ENCODE assay signal across 9 mouse cellular contexts in the genomic region with DNA sequence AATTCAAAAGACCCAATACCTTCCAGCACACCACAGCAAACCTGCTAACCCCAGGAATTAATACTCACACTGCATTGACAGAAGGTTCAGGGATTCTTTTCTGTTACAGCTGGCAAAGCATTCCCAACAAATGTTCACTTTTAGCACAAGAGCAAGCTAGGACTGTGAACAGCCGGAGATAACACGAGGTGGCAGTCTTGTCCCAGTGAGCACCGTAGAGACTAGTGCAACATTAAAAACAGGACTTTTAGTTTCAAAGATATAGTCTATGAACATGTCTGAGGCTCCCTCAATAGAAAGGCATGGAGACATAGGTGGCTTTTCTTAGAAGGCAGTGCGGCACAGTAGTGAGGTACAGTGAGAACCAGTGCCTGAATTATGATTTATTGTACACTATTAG. TPM values are rescaled to one million over a fixed set of nuclear protein-coding genes. Genes with fewer than 3 reads are reported as not detected.
DNase-seq lines count a peak whose midpoint lies in the region.
"Had no signal": no experiment of that assay in that cellular context is flagged by ENCODE, and none has a peak within 500 bp of the region (broad histone marks: within the 10 kb centered on the region; RNA-seq: fewer than 3 reads in every experiment).

No protein-coding gene starts in this region.

- peak; percentile 41 for DNase-seq in heart, postnatal 10 days
- DNase-seq in heart, adult 9 months (ENCODE audit: low spot score in 2 of 2), result no peak
- DNase-seq in frontal cortex, postnatal 36 days (ENCODE audit: low spot score in 2 of 2), result peak; percentile 42 to 75
- DNase-seq in left cerebral cortex, adult 18-20 months (ENCODE audit: low spot score in 2 of 2), result peak; percentile 55 to 60
- peak; percentile 21 for DNase-seq in ovary, postnatal 14 days (ENCODE audit: low spot score)
- DNase-seq in urinary bladder, adult 18-20 months (ENCODE audit: low spot score in 2 of 2), result no peak
- DNase-seq in retina, embryonic 14.5 days (ENCODE audit: low spot score), result no peak
- no peak for DNase-seq in thymus, postnatal 25 days

- intact Hi-C loops in heart, postnatal 10 days (cut with DNase I), result loop anchor here (2.0 to 5.0 kb wide), 3 partner anchors 96 to 247 kb away; no protein-coding TSS in a partner anchor

RNA-seq across cellular contexts. Expression of a gene that starts 38.2 kb away (rescaled TPM):
- total RNA-seq in heart, postnatal 10 days (2021), result 1 to 10 TPM in 1 of 2 experiments, under 1 TPM in 1; 0.86 to 1.5 TPM
- 1 to 10 TPM; 1.7 to 1.8 TPM for total RNA-seq in left cerebral cortex, adult 18-20 months (2021)

RNA-seq across cellular contexts. Expression of a gene that starts 38.8 kb away (rescaled TPM):
- total RNA-seq in heart, postnatal 10 days (2021), result 10 to 100 TPM; 82.1 to 82.4 TPM
- total RNA-seq in left cerebral cortex, adult 18-20 months (2021), result 100 to 1,000 TPM; 111 to 117 TPM

RNA-seq across cellular contexts. Expression of a gene that starts 55.5 kb away (rescaled TPM):
- 1 to 10 TPM in 1 of 2 experiments, under 1 TPM in 1; 0.48 to 1.8 TPM for total RNA-seq in heart, postnatal 10 days (2021)
- total RNA-seq in left cerebral cortex, adult 18-20 months (2021), result not detected
- total RNA-seq: ES-E14 had no signal

Comparison
In these comparisons a context has a peak if more than half of its experiments do, and no peak if none do; other contexts are left out.
1. DNase-seq: peak in heart, postnatal 10 days (2 of 2), frontal cortex, postnatal 36 days (2 of 2), left cerebral cortex, adult 18-20 months (2 of 2) and ovary, postnatal 14 days (single experiment); none in heart, adult 9 months (0 of 2), urinary bladder, adult 18-20 months (0 of 2), retina, embryonic 14.5 days (single experiment) and thymus, postnatal 25 days (single experiment).